Mouse (Mus musculus): Measurements from ENCODE around the gene Nav2. TPM values are rescaled to one million over a fixed set of nuclear protein-coding genes. Genes with fewer than 3 reads are reported as not detected.

Gene Nav2
- polyA plus RNA-seq, 1 experiment, result 28.3 TPM

DNA sequence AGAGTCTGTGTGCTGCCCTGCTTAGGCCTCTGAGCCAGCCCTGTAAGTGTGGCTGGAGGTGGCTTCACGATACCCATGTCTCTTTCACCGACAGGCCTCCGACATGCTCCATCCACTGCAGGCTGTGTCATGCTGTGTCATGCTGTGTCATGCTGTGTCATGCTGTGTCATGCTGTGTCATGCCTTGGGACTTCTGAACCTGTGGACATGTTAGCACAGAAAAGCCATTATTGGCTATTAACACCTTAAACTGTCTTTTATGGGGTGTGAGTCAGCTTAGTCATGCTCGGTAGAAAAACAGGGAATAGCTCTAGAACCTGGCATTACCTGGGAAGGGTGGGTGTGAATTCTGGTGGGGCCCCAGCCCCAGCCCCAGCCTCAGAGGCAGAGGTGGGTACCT lies 653.9 kb downstream of the Nav2 start:
- DNase-seq (ENCODE audit: low read depth), result no peak
- TF ChIP-seq CTCF (IDR thresholded peaks at IDR 0.05; ENCODE audit: borderline replicate concordance, extremely low read depth, insufficient read depth, insufficient read length) (no peak), POLR2A (IDR thresholded peaks at IDR 0.05; ENCODE audit: borderline replicate concordance, extremely low read depth, insufficient read depth, insufficient read length, poor library complexity, severe bottlenecking) (no peak)

- TF ChIP-seq CTCF (IDR thresholded peaks at IDR 0.05; ENCODE audit: borderline replicate concordance, extremely low read depth, insufficient read depth, insufficient read length) (no peak), POLR2A (IDR thresholded peaks at IDR 0.05; ENCODE audit: borderline replicate concordance, extremely low read depth, insufficient read depth, insufficient read length, poor library complexity, severe bottlenecking) (no peak)
- no peak for DNase-seq (ENCODE audit: low read depth)
Measured at GRCm38 (mm10) chr7:49562851-49563250, 654.3 kb downstream of the Nav2 start.

- TF ChIP-seq CTCF (IDR thresholded peaks at IDR 0.05; ENCODE audit: borderline replicate concordance, extremely low read depth, insufficient read depth, insufficient read length) (no peak), POLR2A (IDR thresholded peaks at IDR 0.05; ENCODE audit: borderline replicate concordance, extremely low read depth, insufficient read depth, insufficient read length, poor library complexity, severe bottlenecking) (no peak)
- DNase-seq (ENCODE audit: low read depth), result no peak
Measured at GRCm38 (mm10) chr7:49565084-49565483, 656.6 kb downstream of the Nav2 start.

- TF ChIP-seq CTCF (IDR thresholded peaks at IDR 0.05; ENCODE audit: borderline replicate concordance, extremely low read depth, insufficient read depth, insufficient read length), result no peak
- no peak for TF ChIP-seq POLR2A (IDR thresholded peaks at IDR 0.05; ENCODE audit: borderline replicate concordance, extremely low read depth, insufficient read depth, insufficient read length, poor library complexity, severe bottlenecking)
Measured at GRCm38 (mm10) chr7:49565798-49566197, 657.3 kb downstream of the Nav2 start.

DNA sequence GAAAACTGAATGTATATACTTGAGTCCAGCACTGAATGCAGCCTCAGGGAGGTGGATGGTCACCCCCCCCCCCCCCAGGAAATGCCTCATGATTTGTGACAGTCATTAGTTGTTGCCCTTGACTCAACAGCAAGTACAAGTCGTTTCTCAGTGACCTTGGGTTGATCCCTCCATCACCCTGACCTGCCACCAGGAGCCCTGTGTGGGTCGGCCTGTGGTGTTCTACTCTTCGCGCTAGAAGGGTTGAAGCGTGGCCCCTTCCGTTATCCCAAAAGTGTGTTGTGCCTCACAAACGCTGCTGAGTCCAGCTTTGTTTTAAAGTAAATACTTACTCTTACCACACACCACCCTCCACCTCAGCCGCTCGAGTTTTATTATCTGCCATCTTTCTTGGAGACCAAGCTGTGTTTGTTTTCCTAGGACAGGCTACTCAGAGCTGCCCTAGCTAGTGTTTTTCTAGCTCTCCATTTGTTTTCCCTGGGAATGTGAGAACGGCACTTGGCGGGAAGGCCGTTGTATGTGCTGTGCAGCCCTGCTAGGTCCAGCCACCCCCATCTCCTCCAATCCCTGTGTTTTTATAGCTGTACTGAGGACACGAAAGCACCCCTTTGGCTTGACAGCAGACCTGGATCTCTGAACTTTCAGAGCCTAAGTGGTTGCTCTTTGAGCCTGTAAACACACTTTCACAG lies 659.0 kb downstream of the Nav2 start:
- no peak for TF ChIP-seq CTCF (IDR thresholded peaks at IDR 0.05; ENCODE audit: borderline replicate concordance, extremely low read depth, insufficient read depth, insufficient read length)
- TF ChIP-seq POLR2A (IDR thresholded peaks at IDR 0.05; ENCODE audit: borderline replicate concordance, extremely low read depth, insufficient read depth, insufficient read length, poor library complexity, severe bottlenecking), result no peak
- no peak for DNase-seq (ENCODE audit: low read depth)

More at GRCm38 (mm10) chr7:49565798-49566197, 657.3 kb downstream of the Nav2 start:
- DNase-seq (ENCODE audit: low read depth), result peak; percentile 39

- no peak for TF ChIP-seq POLR2A (IDR thresholded peaks at IDR 0.05; ENCODE audit: borderline replicate concordance, extremely low read depth, insufficient read depth, insufficient read length, poor library complexity, severe bottlenecking)
- no peak for TF ChIP-seq CTCF (IDR thresholded peaks at IDR 0.05; ENCODE audit: borderline replicate concordance, extremely low read depth, insufficient read depth, insufficient read length)
- peak; percentile 60 for DNase-seq (ENCODE audit: low read depth)
Measured at GRCm38 (mm10) chr7:49569646-49570045, 661.1 kb downstream of the Nav2 start.

GRCm38 (mm10) chr7:49571606-49572005 lies 663.1 kb downstream of the Nav2 start:
- TF ChIP-seq POLR2A (IDR thresholded peaks at IDR 0.05; ENCODE audit: borderline replicate concordance, extremely low read depth, insufficient read depth, insufficient read length, poor library complexity, severe bottlenecking), result no peak

GRCm38 (mm10) chr7:49575226-49575625 lies 666.7 kb downstream of the Nav2 start:
- no peak for TF ChIP-seq CTCF (IDR thresholded peaks at IDR 0.05; ENCODE audit: borderline replicate concordance, extremely low read depth, insufficient read depth, insufficient read length)
- TF ChIP-seq POLR2A (IDR thresholded peaks at IDR 0.05; ENCODE audit: borderline replicate concordance, extremely low read depth, insufficient read depth, insufficient read length, poor library complexity, severe bottlenecking), result no peak
- DNase-seq (ENCODE audit: low read depth), result no peak

More at GRCm38 (mm10) chr7:49571606-49572005, 663.1 kb downstream of the Nav2 start:
- no peak for DNase-seq (ENCODE audit: low read depth)

GRCm38 (mm10) chr7:49577096-49577495 lies 668.6 kb downstream of the Nav2 start:
- TF ChIP-seq CTCF (IDR thresholded peaks at IDR 0.05; ENCODE audit: borderline replicate concordance, extremely low read depth, insufficient read depth, insufficient read length) (no peak), POLR2A (IDR thresholded peaks at IDR 0.05; ENCODE audit: borderline replicate concordance, extremely low read depth, insufficient read depth, insufficient read length, poor library complexity, severe bottlenecking) (no peak)

GRCm38 (mm10) chr7:49581951-49582350 lies 673.4 kb downstream of the Nav2 start:
- no peak for TF ChIP-seq CTCF (IDR thresholded peaks at IDR 0.05; ENCODE audit: borderline replicate concordance, extremely low read depth, insufficient read depth, insufficient read length)
- TF ChIP-seq POLR2A (IDR thresholded peaks at IDR 0.05; ENCODE audit: borderline replicate concordance, extremely low read depth, insufficient read depth, insufficient read length, poor library complexity, severe bottlenecking), result no peak
- DNase-seq (ENCODE audit: low read depth), result no peak

More at GRCm38 (mm10) chr7:49577096-49577495, 668.6 kb downstream of the Nav2 start:
- no peak for DNase-seq (ENCODE audit: low read depth)

DNA sequence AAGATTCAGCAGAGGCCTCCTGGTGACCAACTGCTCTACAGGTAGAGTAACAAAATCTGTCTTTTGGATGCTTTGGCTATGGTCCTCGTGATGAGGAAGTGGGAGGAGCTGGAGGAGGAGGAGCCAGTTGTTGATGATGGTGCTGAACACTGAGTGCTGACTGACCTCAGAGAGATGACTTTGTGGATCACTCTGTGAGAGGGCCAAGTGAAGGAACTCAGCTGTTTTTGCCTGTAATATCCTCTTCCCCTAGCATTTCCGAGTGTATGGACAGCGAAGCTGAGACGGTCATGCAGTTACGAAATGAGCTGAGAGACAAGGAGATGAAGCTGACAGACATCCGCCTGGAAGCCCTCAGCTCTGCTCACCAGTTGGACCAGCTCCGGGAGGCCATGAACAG lies 674.0 kb downstream of the Nav2 start:
- TF ChIP-seq POLR2A (IDR thresholded peaks at IDR 0.05; ENCODE audit: borderline replicate concordance, extremely low read depth, insufficient read depth, insufficient read length, poor library complexity, severe bottlenecking) (no peak), CTCF (IDR thresholded peaks at IDR 0.05; ENCODE audit: borderline replicate concordance, extremely low read depth, insufficient read depth, insufficient read length) (no peak)
- DNase-seq (ENCODE audit: low read depth), result no peak

DNA sequence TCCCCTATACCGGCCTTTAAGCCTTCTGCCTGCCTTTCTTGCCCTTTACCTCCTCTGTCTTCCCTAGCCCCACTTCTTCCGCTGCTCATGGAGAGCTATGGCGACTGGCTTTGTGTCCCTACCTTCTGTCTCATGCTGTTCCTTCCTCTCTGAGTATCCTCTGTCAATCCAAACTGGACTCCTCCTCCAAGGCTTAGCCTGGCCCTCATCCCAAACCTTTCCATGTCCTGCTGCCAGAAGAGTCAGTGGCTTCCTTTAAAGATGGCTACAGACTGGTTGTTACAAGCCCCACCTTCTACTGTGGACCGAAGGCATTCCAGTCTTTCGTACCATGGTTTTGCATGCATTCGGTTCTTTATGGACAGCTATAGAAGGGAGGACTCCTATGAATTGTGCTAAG lies 674.7 kb downstream of the Nav2 start:
- DNase-seq (ENCODE audit: low read depth), result no peak
- no peak for TF ChIP-seq CTCF (IDR thresholded peaks at IDR 0.05; ENCODE audit: borderline replicate concordance, extremely low read depth, insufficient read depth, insufficient read length)
- TF ChIP-seq POLR2A (IDR thresholded peaks at IDR 0.05; ENCODE audit: borderline replicate concordance, extremely low read depth, insufficient read depth, insufficient read length, poor library complexity, severe bottlenecking), result no peak
